Mouse (Mus musculus) C2C12 (cell line): ENCODE measurements around the gene Slc25a3.

Experiments
- CEBPB ChIP-seq: IDR thresholded peaks from one replicate; pipeline ENCODE4 v1.6.1; 2011; ENCODE audit warnings: low read depth, mild to moderate bottlenecking, control low read depth, moderate library complexity
- CTCF ChIP-seq: IDR thresholded peaks from one replicate; pipeline ENCODE4 v1.5.1; 2011; ENCODE audit not compliant: control insufficient read depth, insufficient read depth, insufficient read length
- FOSL1 ChIP-seq: IDR thresholded peaks from one replicate; pipeline ENCODE4 v1.8.0; 2011; ENCODE audit warnings: mild to moderate bottlenecking, low read length; ENCODE audit not compliant: poor library complexity, insufficient read depth, severe bottlenecking
- MAX ChIP-seq: IDR thresholded peaks from one replicate; pipeline ENCODE4 v1.6.1; 2011; ENCODE audit warnings: mild to moderate bottlenecking, control low read depth
- MYOD1 ChIP-seq: IDR thresholded peaks from one replicate; pipeline ENCODE4 v1.6.1; 2011; ENCODE audit warnings: low read depth; ENCODE audit not compliant: control insufficient read depth, insufficient read length
- USF1 ChIP-seq: IDR thresholded peaks from one replicate; pipeline ENCODE4 v1.6.1; 2011; ENCODE audit warnings: low read depth, mild to moderate bottlenecking, control low read depth, moderate library complexity

DNA sequence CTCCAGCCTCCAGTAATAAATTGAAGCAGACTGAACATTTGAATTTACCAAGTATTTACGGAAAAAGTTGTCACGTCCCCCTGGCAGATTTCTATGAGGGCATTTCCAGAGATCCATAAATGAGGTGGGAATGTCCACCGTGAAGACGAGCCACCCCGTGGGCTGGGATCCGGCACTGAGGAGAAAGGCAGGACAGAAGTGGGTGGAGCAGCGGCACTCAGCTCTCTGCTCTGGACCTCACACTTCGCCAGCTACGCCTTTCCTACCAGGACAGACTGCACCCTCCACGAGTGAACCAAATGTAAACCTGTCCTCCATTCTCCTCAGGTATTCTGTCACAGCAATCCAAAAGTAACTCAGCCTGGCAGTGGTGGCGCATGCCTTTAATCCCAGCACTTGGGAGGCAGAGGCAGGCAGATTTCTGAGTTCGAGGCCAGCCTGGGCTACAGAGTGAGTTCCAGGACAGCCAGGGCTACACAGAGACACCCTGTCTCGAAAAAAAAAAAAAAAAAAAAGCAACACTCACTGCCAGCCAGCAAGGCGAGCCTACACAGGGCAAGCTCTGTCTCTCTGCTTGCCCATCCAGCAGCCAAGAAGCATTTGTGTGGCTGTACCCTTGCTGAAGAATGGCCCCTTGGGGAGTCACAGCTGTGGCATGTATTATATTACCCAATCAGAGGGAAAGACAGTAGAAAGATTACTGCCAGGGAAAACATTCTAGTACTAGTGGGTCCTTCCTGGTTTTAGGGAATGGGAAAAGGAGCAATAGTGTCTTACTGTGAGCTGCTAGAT lies 20.9 kb downstream of the Slc25a3 start:
- TF ChIP-seq MAX (no peak), MYOD1 (no peak), CTCF (no peak), USF1 (no peak), FOSL1 (no peak), CEBPB (no peak)
